Mouse (Mus musculus): ENCODE results near the gene Cep112. TPM values are rescaled to one million over a fixed set of nuclear protein-coding genes. Genes with fewer than 3 reads are reported as not detected.

Gene Cep112
- polyA plus RNA-seq, 1 experiment = 0.43 TPM

DNA sequence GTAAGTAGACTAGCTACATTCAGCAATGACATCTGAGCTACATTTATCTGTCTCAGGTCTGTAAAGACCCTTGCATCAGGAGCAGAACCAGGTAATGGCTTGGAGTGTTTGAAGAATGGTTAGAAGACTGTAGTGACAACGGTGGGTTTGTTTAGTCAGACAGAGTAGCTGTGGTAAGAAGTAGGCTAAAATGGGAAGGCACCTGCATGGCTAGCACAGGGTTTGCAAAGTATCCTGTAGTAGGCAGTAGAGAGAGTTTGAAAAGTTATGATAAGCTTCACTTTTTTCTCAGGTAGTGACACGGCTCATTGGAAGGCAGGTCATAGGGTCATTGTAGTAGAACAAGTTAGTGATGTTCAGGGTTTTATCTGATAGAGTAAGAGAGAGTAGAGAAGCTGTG, 4.1 kb downstream of the Cep112 start:
- no peaks in the 10 kb centered on the region for H3K36me3 ChIP-seq (ENCODE audit: control insufficient read depth, insufficient read depth)
- H3K27me3 ChIP-seq (ENCODE audit: control insufficient read depth, insufficient read depth, insufficient read length) = no peaks in the 10 kb centered on the region
- TF ChIP-seq POLR2A (IDR thresholded peaks at IDR 0.05; ENCODE audit: insufficient read length, low read depth) (no peak), USF1 (IDR thresholded peaks at IDR 0.05; ENCODE audit: low read depth) (no peak), MAX (IDR thresholded peaks at IDR 0.05; ENCODE audit: low read depth) (no peak), E2F4 (IDR thresholded peaks at IDR 0.05; ENCODE audit: insufficient read depth) (no peak), MYOG (IDR thresholded peaks at IDR 0.05; ENCODE audit: control insufficient read depth in 1 of 3, insufficient read depth in 1 of 3, insufficient read length in 2 of 3, low read depth in 2 of 3) (no peak), SRF (IDR thresholded peaks at IDR 0.05; ENCODE audit: control insufficient read depth, insufficient read length, low read depth) (no peak)
- no peaks in the 10 kb centered on the region for H3K79me2 ChIP-seq (ENCODE audit: control insufficient read depth, insufficient read depth)
- no peak overlapping the region for H3K4me3 ChIP-seq
- H3K4me2 ChIP-seq (ENCODE audit: low read depth) = no peak overlapping the region
- H3ac ChIP-seq (ENCODE audit: control insufficient read depth, insufficient read length) = no peak overlapping the region

GRCm38 (mm10) chr11:108443893-108444563, 19.0 kb downstream of the Cep112 start:
- Histone ChIP-seq H3K36me3 (ENCODE audit: control insufficient read depth, insufficient read depth) (no peaks in the 10 kb centered on the region), H3ac (ENCODE audit: control insufficient read depth, insufficient read length) (no peak overlapping the region), H3K79me2 (ENCODE audit: control insufficient read depth, insufficient read depth) (no peaks in the 10 kb centered on the region), H3K27me3 (ENCODE audit: control insufficient read depth, insufficient read depth, insufficient read length) (no peaks in the 10 kb centered on the region), H3K4me2 (ENCODE audit: low read depth) (no peak overlapping the region), H3K4me3 (no peak overlapping the region)
- TF ChIP-seq POLR2AphosphoS2 (IDR thresholded peaks at IDR 0.05; ENCODE audit: insufficient read length, low read depth) (no peak), E2F4 (IDR thresholded peaks at IDR 0.05; ENCODE audit: insufficient read depth) (no peak), USF1 (IDR thresholded peaks at IDR 0.05; ENCODE audit: low read depth) (no peak), CEBPB (IDR thresholded peaks at IDR 0.05; ENCODE audit: insufficient read depth, poor library complexity, severe bottlenecking) (no peak), TCF3 (IDR thresholded peaks at IDR 0.05; ENCODE audit: insufficient read length, low read depth) (no peak), MYOD1 (IDR thresholded peaks at IDR 0.05; ENCODE audit: control insufficient read depth in 1 of 3, insufficient read length in 2 of 3, low read depth in 2 of 3) (no peak), MAX (IDR thresholded peaks at IDR 0.05; ENCODE audit: low read depth) (no peak), REST (IDR thresholded peaks at IDR 0.05; ENCODE audit: insufficient read depth, insufficient read length) (no peak), TCF12 (IDR thresholded peaks at IDR 0.05; ENCODE audit: insufficient read depth, poor library complexity, severe bottlenecking) (no peak)

GRCm38 (mm10) chr11:108447148-108447547, 22.2 kb downstream of the Cep112 start:
- Histone ChIP-seq H3K4me2 (ENCODE audit: low read depth) (no peak overlapping the region), H3ac (ENCODE audit: control insufficient read depth, insufficient read length) (no peak overlapping the region), H3K79me2 (ENCODE audit: control insufficient read depth, insufficient read depth) (no peaks in the 10 kb centered on the region), H3K27me3 (ENCODE audit: control insufficient read depth, insufficient read depth, insufficient read length) (no peaks in the 10 kb centered on the region), H3K4me3 (no peak overlapping the region), H3K36me3 (ENCODE audit: control insufficient read depth, insufficient read depth) (no peaks in the 10 kb centered on the region)
- TF ChIP-seq REST (IDR thresholded peaks at IDR 0.05; ENCODE audit: insufficient read depth, insufficient read length) (no peak), TCF3 (IDR thresholded peaks at IDR 0.05; ENCODE audit: insufficient read length, low read depth) (no peak), POLR2A (IDR thresholded peaks at IDR 0.05; ENCODE audit: insufficient read length, low read depth) (no peak), POLR2AphosphoS2 (IDR thresholded peaks at IDR 0.05; ENCODE audit: insufficient read length, low read depth) (no peak), E2F4 (IDR thresholded peaks at IDR 0.05; ENCODE audit: insufficient read depth) (no peak), MYOG (IDR thresholded peaks at IDR 0.05; ENCODE audit: control insufficient read depth in 1 of 3, insufficient read depth in 1 of 3, insufficient read length in 2 of 3, low read depth in 2 of 3) (no peak), SRF (IDR thresholded peaks at IDR 0.05; ENCODE audit: control insufficient read depth, insufficient read length, low read depth) (no peak), TCF12 (IDR thresholded peaks at IDR 0.05; ENCODE audit: insufficient read depth, poor library complexity, severe bottlenecking) (no peak), MAX (IDR thresholded peaks at IDR 0.05; ENCODE audit: low read depth) (no peak), USF1 (IDR thresholded peaks at IDR 0.05; ENCODE audit: low read depth) (no peak), CEBPB (IDR thresholded peaks at IDR 0.05; ENCODE audit: insufficient read depth, poor library complexity, severe bottlenecking) (no peak), MYOD1 (IDR thresholded peaks at IDR 0.05; ENCODE audit: control insufficient read depth in 1 of 3, insufficient read length in 2 of 3, low read depth in 2 of 3) (no peak)

- H3ac ChIP-seq (ENCODE audit: control insufficient read depth, insufficient read length) = no peak overlapping the region
- H3K4me2 ChIP-seq (ENCODE audit: low read depth) = no peak overlapping the region
- H3K4me3 ChIP-seq = no peak overlapping the region
- H3K79me2 ChIP-seq (ENCODE audit: control insufficient read depth, insufficient read depth) = no peaks in the 10 kb centered on the region
- H3K36me3 ChIP-seq (ENCODE audit: control insufficient read depth, insufficient read depth) = no peaks in the 10 kb centered on the region
- H3K27me3 ChIP-seq (ENCODE audit: control insufficient read depth, insufficient read depth, insufficient read length) = no peaks in the 10 kb centered on the region
- TF ChIP-seq MAX (IDR thresholded peaks at IDR 0.05; ENCODE audit: low read depth) (no peak), CEBPB (IDR thresholded peaks at IDR 0.05; ENCODE audit: insufficient read depth, poor library complexity, severe bottlenecking) (0 out of 2 replicates have a peak, but pooled peaks have one; percentile 14)
Observed at GRCm38 (mm10) chr11:108449811-108450210, 24.8 kb downstream of the Cep112 start.

GRCm38 (mm10) chr11:108459599-108459998, 34.6 kb downstream of the Cep112 start:
- Histone ChIP-seq H3ac (ENCODE audit: control insufficient read depth, insufficient read length) (no peak overlapping the region), H3K79me2 (ENCODE audit: control insufficient read depth, insufficient read depth) (no peaks in the 10 kb centered on the region), H3K4me3 (no peak overlapping the region), H3K36me3 (ENCODE audit: control insufficient read depth, insufficient read depth) (no peaks in the 10 kb centered on the region), H3K4me2 (ENCODE audit: low read depth) (no peak overlapping the region), H3K27me3 (ENCODE audit: control insufficient read depth, insufficient read depth, insufficient read length) (no peaks in the 10 kb centered on the region)
- no peak for TF ChIP-seq POLR2A (IDR thresholded peaks at IDR 0.05; ENCODE audit: insufficient read length, low read depth)
- TF ChIP-seq POLR2AphosphoS2 (IDR thresholded peaks at IDR 0.05; ENCODE audit: insufficient read length, low read depth) = no peak
- no peak for TF ChIP-seq TCF3 (IDR thresholded peaks at IDR 0.05; ENCODE audit: insufficient read length, low read depth)
- no peak for TF ChIP-seq MYOG (IDR thresholded peaks at IDR 0.05; ENCODE audit: control insufficient read depth in 1 of 3, insufficient read depth in 1 of 3, insufficient read length in 2 of 3, low read depth in 2 of 3)
- TF ChIP-seq USF1 (IDR thresholded peaks at IDR 0.05; ENCODE audit: low read depth) = no peak
- TF ChIP-seq MAX (IDR thresholded peaks at IDR 0.05; ENCODE audit: low read depth) = no peak
- no peak for TF ChIP-seq E2F4 (IDR thresholded peaks at IDR 0.05; ENCODE audit: insufficient read depth)
- no peak for TF ChIP-seq REST (IDR thresholded peaks at IDR 0.05; ENCODE audit: insufficient read depth, insufficient read length)
- no peak for TF ChIP-seq MYOD1 (IDR thresholded peaks at IDR 0.05; ENCODE audit: control insufficient read depth in 1 of 3, insufficient read length in 2 of 3, low read depth in 2 of 3)
- no peak for TF ChIP-seq CEBPB (IDR thresholded peaks at IDR 0.05; ENCODE audit: insufficient read depth, poor library complexity, severe bottlenecking)
- TF ChIP-seq SRF (IDR thresholded peaks at IDR 0.05; ENCODE audit: control insufficient read depth, insufficient read length, low read depth) = no peak
- no peak for TF ChIP-seq TCF12 (IDR thresholded peaks at IDR 0.05; ENCODE audit: insufficient read depth, poor library complexity, severe bottlenecking)
